Mouse (Mus musculus) spleen, adult 10 weeks (tissue): ENCODE results near the gene Cd300c2. TPM values are rescaled to one million over a fixed set of nuclear protein-coding genes. Genes with fewer than 3 reads are reported as not detected.

Experiments
- polyA plus RNA-seq: library from polyadenylated mRNA; stranded (reverse); fragments of 350-450 nt; fragmentation: Illumina TruSeq; extraction: RNeasy Lipid Tissue Mini Kit (QIAGEN cat#74804); gene quantifications from one replicate; pipeline ENCODE4 v1.2.3, GENCODE M21; 2015; ENCODE audit warnings: low replicate concordance; ENCODE audit not compliant: insufficient read depth

Gene Cd300c2
- 52.5 TPM for polyA plus RNA-seq

GRCm38 (mm10) chr11:115001474-115002040, at the start of gene Cd300c2:
Cd300c2 (minus strand) TSS chr11:115001880.

GRCm38 (mm10) chr11:115048259-115048658, 46.6 kb upstream of the Cd300c2 start, which contains the start of gene Cd300ld3:
Cd300ld3 (minus strand) TSS chr11:115048409.

GRCm38 (mm10) chr11:115037669-115038068, 36.0 kb upstream of the Cd300c2 start, which contains the start of gene Cd300ld5:
Cd300ld5 (minus strand) TSS chr11:115037769.

DNA sequence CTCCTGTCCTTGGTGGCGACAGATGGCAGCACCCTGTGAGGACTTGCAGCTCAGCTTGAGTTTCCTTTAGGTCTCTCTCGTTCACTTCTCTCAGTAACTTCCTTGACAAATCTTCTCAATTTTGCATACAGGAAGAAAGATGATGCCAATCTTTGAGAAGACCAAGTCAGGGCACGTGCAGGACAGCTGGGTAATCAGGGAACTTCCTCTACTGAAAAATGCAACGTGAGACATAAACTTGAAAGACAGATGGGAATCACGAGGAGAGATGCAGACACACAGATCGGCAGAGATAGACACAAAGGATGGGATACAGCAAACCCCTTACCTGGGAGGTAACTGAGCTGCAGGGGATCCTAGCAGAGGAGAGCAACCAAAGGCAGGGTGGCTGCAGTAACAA, 25.2 kb upstream of the Cd300c2 start, which contains the start of gene Cd300ld4:
Gene Cd300ld4, minus strand, starts transcription at position 101 of the 400 bp plus-strand sequence.

DNA sequence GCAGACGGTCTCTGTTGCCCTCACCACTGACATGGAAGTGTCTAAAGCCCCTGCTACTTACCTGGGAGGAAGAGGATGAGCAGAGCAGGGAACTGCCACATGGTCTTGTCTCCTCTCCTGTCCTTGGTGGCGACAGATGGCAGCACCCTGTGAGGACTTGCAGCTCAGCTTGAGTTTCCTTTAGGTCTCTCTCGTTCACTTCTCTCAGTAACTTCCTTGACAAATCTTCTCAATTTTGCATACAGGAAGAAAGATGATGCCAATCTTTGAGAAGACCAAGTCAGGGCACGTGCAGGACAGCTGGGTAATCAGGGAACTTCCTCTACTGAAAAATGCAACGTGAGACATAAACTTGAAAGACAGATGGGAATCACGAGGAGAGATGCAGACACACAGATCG, 14.4 kb upstream of the Cd300c2 start, which contains the start of gene Cd300ld2:
Gene Cd300ld2, minus strand, starts transcription at position 101 of the 400 bp plus-strand sequence.

GRCm38 (mm10) chr11:114989793-114990192, 11.9 kb downstream of the Cd300c2 start, which contains the start of gene Cd300ld:
Cd300ld (minus strand) TSS chr11:114989922.

DNA sequence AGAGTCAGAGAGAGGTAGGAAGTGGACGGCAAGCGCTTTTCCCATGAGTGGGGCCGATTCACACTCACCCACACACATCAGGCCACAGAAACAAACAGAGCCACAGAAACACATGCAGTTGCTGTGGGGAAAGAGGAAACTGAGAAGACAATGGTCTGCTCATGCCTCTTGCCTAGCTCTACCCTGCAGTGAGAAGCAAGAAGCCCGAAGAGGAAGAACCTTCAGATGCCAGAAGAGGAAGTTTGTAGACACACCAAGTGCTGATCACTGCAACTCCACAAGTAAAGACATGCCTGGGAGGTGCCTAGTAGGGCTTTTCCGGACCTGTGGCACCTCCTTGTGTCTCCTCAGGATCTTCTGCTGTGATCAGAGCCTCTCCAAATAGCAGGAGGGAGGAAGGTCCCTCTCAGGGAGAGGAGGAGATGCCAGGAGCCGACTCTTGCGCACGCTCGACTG, 32.9 kb downstream of the Cd300c2 start, which contains the start of gene Cd300c:
Gene Cd300c, minus strand, starts transcription at position 406 of the 456 bp plus-strand sequence.

Other genes with a start within 250 kb of the Cd300c2 start
- gene Kif19a, start 236.5 kb downstream of the Cd300c2 start, polyA plus RNA-seq = 1.8 TPM
- gene Btbd17, start 205.9 kb downstream of the Cd300c2 start, polyA plus RNA-seq = not detected
- not detected for gene Gpr142, start 203.0 kb downstream of the Cd300c2 start, polyA plus RNA-seq
- gene Gprc5c, start 150.7 kb downstream of the Cd300c2 start, polyA plus RNA-seq = 4.4 TPM
- gene Cd300a, start 111.8 kb downstream of the Cd300c2 start, polyA plus RNA-seq = 37.7 TPM
- 9.6 TPM for gene Cd300lb, start 67.5 kb downstream of the Cd300c2 start, polyA plus RNA-seq
- gene Cd300c, start 32.7 kb downstream of the Cd300c2 start, polyA plus RNA-seq = 7.7 TPM
- 12.6 TPM for gene Cd300ld, start 12.0 kb downstream of the Cd300c2 start, polyA plus RNA-seq
- gene Cd300ld2, start 14.3 kb upstream of the Cd300c2 start, polyA plus RNA-seq = not detected
- 0.65 TPM for gene Cd300ld4, start 25.1 kb upstream of the Cd300c2 start, polyA plus RNA-seq
- not detected for gene Cd300ld5, start 35.9 kb upstream of the Cd300c2 start, polyA plus RNA-seq
- gene Cd300ld3, start 46.5 kb upstream of the Cd300c2 start, polyA plus RNA-seq = 11.1 TPM
- gene Cd300e, start 60.3 kb upstream of the Cd300c2 start, polyA plus RNA-seq = 20.9 TPM
- 23.0 TPM for gene Rab37, start 89.6 kb upstream of the Cd300c2 start, polyA plus RNA-seq
- gene Cd300lf, start 132.1 kb upstream of the Cd300c2 start, polyA plus RNA-seq = 35.4 TPM
- 51.1 TPM for gene Slc9a3r1, start 161.5 kb upstream of the Cd300c2 start, polyA plus RNA-seq
- 2.9 TPM for gene Tmem104, start 185.6 kb upstream of the Cd300c2 start, polyA plus RNA-seq
- 16.0 TPM for gene Nat9, start 186.0 kb upstream of the Cd300c2 start, polyA plus RNA-seq